In genomic region chr6:31222024-31222579, GRCm38 (mm10) we compare ENCODE assay signal across 1 mouse cellular context.
TF ChIP-seq lines count a peak whose summit lies in the region.

No protein-coding gene starts in this region.

TF ChIP-seq in MEL, 35 proteins besides CTCF, POLR2A, EP300 and RAD21 (continued from another document):
- TF ChIP-seq RCOR1 (IDR thresholded peaks at IDR 0.05; ENCODE audit: low read depth, low read length) (peak; percentile 76), HCFC1 (IDR thresholded peaks at IDR 0.05; ENCODE audit: low read depth, low read length) (no peak), E2F4 (IDR thresholded peaks at IDR 0.05; ENCODE audit: borderline replicate concordance, low read depth, low read length) (no peak), NELFE (IDR thresholded peaks at IDR 0.05; ENCODE audit: low read depth, low read length) (no peak), ELF1 (IDR thresholded peaks at IDR 0.05; ENCODE audit: low read depth, low read length) (no peak), MXI1 (IDR thresholded peaks at IDR 0.05; ENCODE audit: low read depth, low read length) (no peak), UBTF (IDR thresholded peaks at IDR 0.05; ENCODE audit: borderline replicate concordance, insufficient read depth, low read depth, low read length) (no peak), KAT2A (conservative IDR thresholded peaks at IDR 0.05; ENCODE audit: low read depth, low read length) (no peak), SMC3 (IDR thresholded peaks at IDR 0.05; ENCODE audit: low read depth, low read length) (no peak), MAX (IDR thresholded peaks at IDR 0.05; ENCODE audit: low read length) (no peak), GATA1 (IDR thresholded peaks at IDR 0.05; ENCODE audit: low read depth, low read length) (peak; percentile 84), MYC (IDR thresholded peaks at IDR 0.05; ENCODE audit: low read depth, low read length) (peak; percentile 56; the same call in 1 of the 2 replicates), BHLHE40 (IDR thresholded peaks at IDR 0.05; ENCODE audit: borderline replicate concordance, low read depth, low read length) (no peak), ZC3H11A (IDR thresholded peaks at IDR 0.05; ENCODE audit: low read depth, low read length) (no peak)
